Mouse (Mus musculus): ENCODE results near the gene Nr2f2.
A peak's percentile ranks its signal among the peaks of the same experiment; 100 is the strongest.

Gene Nr2f2

DNA sequence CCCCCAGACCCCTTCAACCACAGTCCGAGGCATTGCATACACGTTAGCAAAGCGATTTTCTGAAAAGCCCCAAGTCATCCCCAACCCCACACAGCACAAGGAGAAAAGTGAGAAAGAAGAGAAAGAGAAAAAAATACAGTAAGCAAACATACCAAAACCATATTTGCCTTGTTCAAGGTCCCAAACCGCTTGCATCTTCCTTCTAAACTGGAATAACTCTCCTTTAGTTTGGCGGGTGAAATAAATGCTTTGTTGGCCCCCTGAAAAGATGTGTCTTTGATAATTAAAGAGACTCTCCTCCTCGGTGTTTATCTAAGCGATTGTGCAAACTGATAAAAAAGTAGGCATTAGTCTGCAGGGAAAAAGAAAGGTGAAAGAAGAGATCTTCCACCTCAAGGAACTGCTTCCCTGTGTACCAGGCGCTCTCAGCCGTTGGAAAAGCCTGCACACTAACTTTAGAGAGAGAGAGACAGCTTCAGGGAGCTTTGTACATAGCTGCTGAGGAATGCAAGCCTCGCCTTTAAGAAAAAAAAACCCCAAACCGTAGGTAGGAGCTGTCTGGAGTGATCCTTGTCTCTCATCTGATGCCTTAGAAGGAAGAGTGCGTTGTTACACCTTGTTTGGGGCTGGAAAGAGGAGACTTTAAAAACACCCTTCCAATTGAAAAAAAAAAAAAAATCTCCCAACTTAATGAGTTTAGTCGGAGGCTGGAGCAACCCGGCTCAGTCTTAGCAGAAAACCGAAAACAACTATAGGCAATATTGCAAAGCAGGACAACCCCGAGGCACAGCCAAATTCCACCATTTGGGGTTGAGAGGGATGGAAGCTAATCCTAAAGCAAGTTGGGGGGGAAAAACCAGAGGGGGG is at the start of gene Nr2f2:
Nr2f2 (minus strand) TSS at position 795 of the 867 bp plus-strand sequence.
- peak; percentile 43 for DNase-seq (ENCODE audit: low spot score)

DNA sequence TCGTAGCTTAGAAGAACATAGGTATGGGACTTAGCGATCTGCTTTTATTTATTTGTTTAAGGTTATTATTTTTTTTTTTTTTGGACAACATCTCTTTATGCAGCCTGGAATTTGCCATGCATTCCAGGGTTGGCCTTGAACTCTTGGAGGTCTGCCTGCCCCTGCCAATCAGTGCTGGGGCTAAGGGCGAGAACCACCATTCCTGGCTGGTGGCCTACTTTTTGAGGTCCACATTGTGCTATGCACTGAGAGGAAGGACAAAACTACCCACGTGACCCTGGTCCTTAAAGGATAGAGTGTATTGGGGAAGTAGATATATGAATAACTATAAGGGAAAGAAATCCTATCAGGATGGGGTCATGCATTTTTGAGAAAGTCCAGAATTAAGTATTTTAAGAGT is 47.9 kb upstream of the Nr2f2 start:
- DNase-seq (ENCODE audit: low spot score), result no peak

DNA sequence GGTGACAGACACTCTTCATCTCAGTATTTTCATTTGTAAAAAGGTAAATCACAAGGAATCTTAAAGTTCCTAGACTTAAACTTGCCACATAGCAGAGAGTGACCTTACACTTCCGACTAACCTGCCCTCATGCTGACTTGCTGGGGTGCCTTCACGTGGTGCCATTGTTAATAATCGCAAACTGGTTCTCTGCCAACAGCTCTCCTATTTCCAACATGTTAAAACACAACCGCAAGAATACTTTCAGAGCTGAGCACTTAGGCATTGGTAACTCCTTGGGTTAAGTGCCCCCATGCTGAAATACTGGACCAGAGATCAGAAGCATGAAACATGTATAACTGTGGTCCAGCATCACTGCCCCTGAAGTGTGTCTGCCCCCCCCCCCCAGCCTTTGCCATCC is 47.1 kb upstream of the Nr2f2 start:
- no peak for DNase-seq (ENCODE audit: low spot score)

DNA sequence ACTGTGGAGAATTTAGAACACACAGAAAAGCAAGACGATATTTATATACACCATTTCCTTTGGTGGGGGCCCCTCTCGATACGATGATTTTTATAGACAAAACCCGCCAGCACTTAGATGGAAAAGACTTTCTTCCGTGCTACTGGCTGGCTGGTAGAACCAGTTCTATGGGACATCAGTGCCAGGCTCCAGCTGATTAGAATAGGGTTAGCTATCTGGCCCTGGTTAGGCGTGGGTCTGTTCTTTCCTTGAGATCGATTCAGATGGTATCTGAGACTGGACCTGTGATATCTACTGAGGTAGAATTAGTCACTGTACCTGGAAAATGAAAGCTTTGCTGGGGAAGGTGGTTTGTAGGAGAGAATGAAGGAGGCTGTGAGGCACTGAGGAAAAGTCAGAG is 46.4 kb upstream of the Nr2f2 start:
- no peak for DNase-seq (ENCODE audit: low spot score)

DNA sequence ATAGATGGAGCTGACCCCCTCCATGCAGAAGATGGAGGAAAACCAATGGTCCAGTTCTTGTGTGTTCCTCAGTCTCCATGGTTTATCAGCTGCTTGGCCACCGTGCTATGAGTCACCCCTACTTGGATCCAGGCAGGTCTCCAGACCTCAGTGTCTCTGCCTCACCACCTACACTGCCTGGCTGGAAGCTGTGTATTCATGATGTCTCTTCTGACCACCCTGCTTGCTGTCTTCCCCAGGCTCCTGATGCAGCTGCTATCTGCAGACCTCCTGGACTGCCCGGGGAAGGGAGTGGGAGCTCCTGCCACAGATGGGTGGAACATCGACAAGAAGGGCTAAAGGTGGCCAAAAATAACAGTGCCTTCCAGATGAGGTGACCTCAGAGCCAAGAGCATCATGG is 43.8 kb upstream of the Nr2f2 start:
- no peak for DNase-seq (ENCODE audit: low spot score)

DNA sequence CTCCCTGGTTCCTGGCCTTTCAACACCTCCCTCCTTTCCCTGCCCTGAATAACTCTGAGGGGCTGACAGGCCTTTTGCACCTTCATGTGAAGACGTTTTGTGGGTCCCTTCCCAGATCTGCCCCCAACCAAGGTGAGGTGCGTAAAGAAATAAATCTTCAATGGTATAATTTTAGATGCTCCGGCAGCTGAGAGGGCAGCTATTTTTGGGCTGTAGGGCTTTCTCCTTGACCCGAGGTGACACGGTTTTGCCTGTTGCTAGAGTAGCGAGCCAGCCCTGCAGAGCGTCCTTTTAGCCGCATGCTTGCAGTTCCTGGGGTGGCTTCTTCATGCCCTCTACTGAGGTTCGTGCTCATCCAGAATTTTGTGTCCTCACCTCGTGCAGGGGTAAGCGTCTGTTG is 43.4 kb upstream of the Nr2f2 start:
- no peak for DNase-seq (ENCODE audit: low spot score)

DNA sequence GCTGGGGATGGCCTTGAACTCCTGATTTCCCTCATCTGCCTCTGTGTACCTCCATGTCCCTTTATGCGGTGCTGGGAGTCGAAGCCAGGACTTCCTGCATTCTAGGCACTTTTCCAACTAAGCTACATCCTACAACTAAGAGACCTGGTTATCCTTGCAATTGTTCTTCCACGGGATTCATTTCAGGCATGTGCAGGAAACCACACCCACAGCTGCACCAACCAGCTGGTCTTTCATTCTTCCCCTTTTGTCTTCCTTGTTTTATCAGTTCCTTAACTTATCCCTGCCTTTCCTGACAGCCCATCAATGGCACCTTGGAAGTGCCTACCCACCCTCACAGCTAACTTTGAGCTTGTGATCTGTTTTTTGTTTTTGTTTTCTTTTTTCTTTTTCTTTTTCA is 42.3 kb upstream of the Nr2f2 start:
- no peak for DNase-seq (ENCODE audit: low spot score)

DNA sequence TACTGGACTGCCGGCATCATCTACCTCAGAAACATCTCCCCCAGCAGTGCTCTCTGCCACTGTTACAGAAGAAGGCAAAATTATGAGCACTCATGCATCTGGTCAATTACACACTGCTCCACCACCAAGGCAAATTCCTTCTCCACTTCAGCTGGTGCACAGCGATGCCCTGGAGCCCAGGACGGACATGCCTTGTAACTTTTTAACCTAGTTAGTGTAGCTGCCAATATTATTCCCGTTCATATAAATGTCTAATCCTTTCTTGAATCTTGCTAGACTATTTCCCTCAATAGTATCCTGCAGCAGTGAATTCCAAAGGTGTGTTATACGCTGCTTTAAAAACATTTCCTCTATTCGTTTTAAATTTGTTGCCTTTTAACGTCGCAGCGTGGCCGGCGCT is 40.6 kb upstream of the Nr2f2 start:
- DNase-seq (ENCODE audit: low spot score), result no peak

DNA sequence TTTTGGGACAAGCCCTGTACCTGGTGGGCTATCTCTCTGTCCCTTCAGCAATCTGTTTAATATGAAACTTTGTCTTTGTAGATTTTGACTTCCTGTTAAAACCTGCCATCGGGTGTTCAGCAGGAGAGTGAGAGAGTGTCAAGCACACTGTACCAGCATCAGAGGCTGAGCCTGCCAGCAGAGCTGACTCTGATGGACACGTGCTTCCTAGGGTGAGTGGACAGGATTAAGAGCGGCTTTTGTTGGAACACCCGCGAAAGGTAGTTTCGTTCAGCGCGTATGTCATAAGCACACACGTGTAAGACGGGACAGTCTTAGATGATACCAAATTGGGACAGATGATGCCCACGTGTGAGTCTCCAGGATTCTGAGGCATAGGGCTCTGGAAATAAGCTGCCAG is 40.0 kb upstream of the Nr2f2 start:
- no peak for DNase-seq (ENCODE audit: low spot score)

DNA sequence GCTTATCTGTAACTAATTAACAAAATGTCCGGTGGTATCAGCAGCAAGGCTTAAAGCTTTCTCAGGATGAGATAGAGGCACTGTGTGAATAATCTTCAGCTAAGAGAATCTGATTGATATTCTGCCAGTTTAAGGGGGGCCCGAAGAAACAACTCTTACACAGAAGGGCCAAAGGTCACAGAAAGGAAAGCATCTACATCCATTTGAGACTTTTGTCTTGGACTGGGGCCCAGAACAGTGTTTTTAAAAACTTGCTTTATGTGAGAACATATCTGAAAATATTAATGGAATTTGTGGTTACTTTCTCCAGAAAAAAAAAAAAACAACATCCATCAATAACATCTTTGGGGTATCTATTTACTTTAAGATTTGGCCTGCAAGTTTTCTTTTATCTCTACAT is 38.9 kb upstream of the Nr2f2 start:
- DNase-seq (ENCODE audit: low spot score), result no peak

DNA sequence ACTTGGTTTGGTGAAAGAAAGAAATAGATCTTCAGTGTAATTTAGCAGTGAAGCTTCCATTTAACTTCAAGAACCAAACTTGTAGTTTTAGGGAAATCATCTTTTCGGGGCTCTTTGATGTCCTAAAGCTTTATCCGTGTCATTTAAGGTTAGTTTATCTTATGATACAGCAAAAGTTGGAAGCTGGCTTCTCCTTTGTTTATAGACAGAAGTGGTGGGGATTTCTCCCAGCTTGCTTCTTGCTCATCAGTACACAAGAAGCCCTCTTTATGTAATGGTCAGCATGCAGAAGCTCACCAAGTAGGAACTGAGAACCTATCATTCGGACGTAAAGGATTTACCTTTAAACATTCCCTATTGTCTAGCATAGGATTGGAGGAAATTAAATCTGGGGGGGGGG is 16.3 kb upstream of the Nr2f2 start:
- no peak for DNase-seq (ENCODE audit: low spot score)

DNA sequence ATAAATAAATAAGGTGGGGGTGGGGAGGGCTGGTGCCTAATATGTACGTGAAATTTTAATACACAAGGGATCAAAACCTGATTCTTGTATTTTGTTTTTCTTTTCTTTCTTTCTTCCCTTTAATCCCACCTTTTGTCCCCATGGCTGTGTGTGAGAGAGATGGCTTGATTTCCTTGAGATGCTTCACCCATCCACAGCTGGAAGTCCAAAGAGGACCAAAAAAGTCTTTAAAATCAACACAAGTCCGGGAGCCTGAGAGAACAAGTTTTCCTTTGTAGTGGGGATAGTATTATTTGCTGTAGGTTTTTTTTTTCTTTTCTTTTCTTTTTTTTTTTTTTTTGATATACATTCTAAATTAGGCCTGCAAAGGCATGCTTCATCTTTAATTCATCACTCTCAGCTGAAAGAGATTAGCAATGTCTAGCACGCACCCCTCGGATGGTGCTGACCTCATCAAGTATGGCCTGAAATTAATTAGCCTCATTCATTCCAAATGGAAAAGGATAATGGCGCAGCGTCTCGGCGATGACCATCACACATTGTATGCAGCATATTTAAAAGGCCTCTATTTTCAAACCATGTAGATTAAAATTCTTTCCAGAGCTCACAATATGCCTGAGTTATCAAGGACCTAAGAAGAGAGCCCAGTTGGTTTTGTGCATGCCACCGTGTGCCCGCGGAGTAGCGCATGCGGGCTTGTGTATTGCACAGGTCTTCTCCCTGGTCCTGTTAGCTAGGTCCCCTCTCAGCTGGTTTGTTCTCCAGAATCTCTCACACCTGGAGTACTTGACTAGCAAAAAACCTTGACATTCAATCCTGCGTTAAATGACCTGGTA is 15.1 kb upstream of the Nr2f2 start:
- DNase-seq (ENCODE audit: low spot score), result no peak

DNA sequence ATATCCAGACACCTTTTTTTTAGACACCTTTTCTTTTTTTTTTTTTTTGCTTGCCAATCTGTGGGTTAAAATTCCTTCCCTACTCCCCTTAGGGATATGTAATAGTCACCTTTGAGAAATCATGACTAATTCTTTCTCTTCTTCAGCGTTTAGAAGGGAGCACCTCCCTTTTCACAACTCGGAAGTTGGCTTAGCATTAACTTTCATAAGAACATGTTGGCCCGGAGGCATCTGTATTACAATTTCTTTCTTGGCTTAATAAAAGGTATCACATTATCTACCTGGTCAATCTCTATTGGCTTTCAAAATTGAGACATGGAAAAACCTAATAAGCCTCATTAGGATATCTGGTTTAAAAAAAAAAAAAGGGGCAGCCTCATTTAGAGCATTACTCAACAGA is 14.4 kb upstream of the Nr2f2 start:
- DNase-seq (ENCODE audit: low spot score), result no peak

DNA sequence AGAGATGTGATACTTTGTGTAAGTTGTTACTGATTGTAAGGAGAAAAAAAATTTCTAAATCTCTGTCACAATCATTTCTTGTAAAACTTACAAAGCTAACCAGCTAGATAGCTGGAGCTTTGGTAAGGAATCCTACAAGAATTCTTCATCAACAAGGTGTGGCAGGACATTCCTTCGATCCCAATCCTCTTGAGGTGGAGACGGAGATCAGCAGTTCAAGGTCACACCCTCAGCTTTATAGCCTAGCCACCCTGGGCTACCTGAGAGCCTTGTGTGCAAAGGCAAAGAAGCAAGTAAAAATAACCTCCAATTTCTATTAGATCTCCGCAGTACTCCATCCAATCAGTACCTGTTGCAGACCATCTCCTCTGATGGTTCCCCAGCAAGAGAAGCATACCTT is 13.7 kb upstream of the Nr2f2 start:
- no peak for DNase-seq (ENCODE audit: low spot score)

DNA sequence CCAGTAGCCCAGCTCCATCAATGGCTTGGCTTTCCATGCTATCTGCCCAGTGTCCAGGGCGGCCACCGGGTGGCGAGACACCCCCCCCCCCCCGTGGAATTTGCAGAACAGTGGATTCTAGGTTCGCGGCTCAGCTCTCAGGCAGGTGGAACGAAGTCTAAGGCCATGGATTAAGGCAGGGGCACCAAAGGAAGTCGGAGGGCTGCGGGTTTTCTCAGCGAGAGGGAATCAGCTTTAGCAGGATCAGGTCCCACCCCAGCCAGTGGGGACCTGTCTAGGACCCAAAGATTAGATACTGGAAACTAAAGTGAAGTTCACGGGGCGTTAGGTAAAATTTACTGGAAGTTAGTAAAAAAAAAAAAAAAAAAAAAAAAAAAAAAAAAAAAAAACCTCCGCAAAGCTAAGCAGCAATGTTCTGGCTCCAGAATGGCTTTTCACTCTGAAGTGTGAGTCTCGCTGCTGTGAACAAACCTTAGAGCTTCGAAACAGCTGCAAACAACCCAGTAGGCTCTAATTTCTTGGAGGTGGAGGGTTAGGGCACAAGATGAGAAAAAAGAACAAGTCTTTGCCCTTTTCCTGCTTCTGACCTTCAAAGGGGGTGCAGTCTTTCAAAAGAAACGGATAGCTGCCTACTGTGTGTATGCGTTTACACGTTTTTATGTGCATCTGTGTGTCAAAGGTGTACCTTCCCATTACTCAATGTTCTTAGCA is 4.2 kb upstream of the Nr2f2 start:
- DNase-seq (ENCODE audit: low spot score), result no peak

DNA sequence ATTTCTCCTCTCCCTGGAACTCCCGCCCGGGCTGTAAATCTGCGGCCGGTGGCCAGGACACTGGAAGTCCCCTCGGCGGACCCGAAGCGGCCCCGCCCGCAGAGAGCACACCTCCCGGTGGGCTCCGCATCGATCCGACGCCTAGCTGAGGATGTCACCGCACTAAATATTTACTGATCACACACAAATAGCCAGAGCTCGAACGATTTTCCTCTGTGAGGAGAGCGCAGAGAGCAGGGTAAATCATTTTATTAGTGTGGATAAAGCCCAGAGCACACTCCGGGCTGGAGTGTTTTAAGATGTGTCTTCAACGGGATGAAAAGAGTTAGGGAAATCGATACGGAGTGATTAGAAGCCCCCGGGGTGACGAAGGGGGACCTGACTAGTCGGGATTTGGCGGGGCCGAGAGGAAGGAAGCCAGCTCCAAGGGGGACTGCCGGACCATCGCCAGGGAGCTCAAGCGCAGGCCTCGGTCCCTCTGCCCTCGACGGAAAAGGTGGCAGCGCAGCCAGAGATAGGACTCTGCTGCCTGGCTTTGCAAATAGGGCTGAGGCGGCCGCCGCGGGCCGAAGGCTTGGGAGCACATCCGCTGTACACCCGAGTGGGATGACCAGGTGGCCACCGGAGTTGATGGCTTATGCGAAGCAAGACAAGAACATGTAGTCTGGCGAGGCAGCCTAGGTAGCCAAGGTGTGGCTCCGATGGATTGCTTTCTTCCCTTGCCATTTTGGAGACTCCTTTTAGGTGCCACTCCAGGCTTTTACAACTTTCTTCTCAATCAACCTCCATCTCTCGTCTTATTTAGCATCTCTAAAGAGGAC is 3.4 kb upstream of the Nr2f2 start:
- DNase-seq (ENCODE audit: low spot score), result peak; percentile 50

DNA sequence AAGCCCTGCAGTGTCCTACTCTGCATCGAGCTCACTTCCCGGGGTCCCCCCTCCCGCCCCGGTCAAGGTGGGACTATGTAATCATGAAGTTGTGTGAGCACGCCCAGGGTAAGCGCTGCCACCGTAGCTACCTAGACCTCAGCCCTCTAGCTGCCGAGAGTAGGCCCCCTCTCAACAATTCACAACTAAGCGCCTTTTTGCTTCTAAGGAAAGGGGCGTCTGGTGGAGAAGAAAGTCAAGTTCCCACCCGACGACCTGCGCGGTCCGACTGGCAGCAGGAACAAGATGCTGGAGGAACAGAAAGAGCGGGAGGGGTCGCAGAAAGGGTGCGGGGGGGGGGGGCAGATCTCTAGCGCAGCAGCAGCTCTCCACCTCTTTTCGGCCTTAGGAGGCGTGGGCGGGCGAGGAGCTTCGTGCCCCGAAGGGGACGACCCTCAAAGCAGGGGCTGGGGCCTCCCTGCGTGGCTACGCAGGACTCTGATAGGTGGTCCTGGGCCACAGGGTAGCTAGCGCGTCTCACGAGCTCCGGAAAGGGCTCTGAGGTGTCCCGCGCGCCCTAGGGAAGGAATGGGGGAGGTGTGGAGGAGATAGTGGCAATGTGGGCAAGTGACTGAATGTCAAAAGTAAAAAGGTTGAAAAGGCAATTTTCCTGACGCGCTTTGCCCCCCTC is 2.7 kb upstream of the Nr2f2 start:
- DNase-seq (ENCODE audit: low spot score), result peak; percentile 41

DNA sequence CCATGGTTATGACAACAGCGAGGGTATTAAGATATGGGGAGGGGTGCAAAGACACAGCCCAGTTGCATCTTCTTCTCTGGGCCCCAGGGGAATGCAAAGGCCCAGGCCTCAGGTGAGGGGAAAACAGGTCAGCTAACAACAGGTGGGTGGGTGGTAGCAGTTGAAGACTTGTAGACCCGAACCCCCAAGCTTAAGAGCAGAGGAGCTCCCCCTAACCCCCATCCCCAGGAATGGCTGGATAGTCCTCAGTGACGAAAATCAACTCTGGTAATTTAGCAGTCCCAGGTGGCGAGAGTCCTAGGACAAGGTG is 2.2 kb upstream of the Nr2f2 start:
- peak; percentile 5 for DNase-seq (ENCODE audit: low spot score)

DNA sequence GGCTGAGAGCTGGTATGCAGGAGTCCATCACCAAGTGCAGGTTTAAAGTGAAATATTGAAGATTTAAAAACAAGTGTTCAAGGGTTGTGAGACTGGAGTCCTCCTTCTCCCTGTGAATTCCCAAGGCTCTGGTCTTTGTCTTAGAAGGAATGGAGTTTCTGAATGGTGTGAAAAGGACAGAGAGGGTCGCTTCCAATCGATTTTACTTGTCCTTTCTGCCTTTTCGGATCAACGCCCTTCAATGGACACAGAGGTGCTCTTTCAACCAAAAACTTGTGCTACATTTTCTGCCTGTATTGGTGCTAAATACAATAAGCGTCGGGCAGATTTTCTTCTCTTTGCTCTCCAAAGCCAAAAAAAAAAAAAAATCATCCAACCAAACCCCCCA is 1.7 kb upstream of the Nr2f2 start:
- peak; percentile 16 for DNase-seq (ENCODE audit: low spot score)

DNA sequence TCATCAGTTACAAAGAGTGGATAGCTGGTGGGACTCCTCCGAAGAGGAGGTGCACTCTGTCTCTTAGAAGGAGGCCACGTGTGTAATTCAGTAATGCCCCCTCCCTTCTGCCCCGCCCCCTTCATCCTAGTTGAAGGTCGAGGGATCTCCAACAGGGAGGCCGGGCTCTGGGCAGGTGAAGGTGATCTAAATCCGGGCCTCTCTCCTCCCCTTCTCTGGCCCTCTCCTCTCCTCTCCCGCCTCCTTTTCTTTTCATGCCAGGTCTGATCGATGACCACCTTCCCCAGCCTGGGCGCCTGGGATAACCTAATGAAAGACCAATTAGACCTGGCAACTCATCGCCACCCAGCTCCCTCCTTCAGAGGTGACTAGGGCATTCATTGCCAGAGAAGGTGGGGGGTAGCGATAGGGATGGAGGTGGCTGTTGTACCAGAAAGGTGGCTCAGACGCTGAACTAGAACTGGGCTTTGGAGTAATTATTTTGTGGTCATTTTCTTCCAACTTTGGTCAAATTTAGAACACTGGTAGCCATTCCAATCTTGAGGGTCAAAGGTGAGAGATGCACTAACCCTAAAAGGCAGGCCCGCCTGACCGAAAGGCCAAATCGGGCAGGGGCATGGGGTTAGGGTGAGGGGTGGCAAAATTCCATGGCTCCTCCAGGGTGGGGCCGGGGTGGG is 1.2 kb upstream of the Nr2f2 start:
- DNase-seq (ENCODE audit: low spot score), result peak; percentile 18

DNA sequence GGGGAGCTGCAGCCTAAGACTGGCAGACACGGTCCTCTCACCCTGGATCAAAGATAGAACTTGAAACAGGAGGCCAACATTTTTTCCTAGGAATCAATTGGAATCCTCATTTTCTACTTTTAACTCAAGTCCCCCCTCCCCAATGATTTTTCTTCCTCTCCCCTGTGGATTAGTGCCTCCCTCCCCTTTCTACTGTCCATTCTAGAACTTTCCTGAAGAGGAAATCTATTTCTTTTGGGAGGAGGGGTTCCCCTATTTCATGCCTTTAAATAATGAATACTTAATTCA is 217 bp upstream of the Nr2f2 start:
- DNase-seq (ENCODE audit: low spot score), result no peak

Data from retina, embryonic 14.5 days (tissue).